Mouse (Mus musculus) spleen, adult 18-20 months (tissue): ENCODE measurements around the gene Gse1.

Experiments used
- DNase-seq, 2 experiments: peaks; one replicate each; pipeline ENCODE4 v3.0.0; 2022; ENCODE audit warnings: mixed read lengths in 2 of 2

The Gse1 gene

GRCm38 (mm10) chr8:120300601-120301141 lies 72.4 kb downstream of the Gse1 start:
- DNase-seq: peak; percentile 39 to 68

DNA sequence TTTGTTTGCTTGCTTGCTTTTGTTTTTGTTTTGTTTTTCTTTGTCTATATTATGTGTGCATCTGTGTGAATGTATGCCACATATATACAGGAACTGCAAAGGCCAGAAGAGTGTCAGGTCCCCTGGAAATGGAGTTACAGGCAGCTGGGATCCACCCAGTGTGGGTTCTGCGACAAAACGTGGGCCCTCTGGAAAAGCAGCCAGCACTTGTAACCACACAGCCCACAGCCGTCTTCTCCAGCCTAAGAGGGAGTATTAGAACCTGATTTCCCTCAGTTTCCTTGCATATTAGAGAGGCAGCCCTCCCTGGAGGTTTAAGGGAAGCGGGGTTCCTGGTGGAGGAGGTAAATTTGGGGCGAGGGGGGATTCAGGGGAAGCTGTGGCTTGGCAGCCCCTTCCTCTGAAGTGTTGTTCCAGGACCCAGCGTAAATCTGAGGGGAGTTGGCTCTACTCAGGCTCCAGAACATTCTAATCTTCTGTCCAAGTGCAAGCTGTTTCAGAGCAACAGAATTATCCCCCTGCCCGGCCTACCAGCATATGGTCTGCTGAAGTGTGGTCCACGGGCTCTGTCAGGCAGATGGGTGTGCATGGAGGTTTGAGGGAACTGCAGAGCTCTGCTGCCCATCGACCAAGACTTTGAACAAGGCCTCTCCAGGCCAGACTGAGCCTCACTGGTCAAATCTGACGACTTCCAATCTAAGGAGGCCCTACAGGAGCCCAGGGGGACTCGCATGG lies 74.9 kb downstream of the Gse1 start:
- no peak for DNase-seq

GRCm38 (mm10) chr8:120304097-120304496 lies 75.8 kb downstream of the Gse1 start:
- no peak for DNase-seq

DNA sequence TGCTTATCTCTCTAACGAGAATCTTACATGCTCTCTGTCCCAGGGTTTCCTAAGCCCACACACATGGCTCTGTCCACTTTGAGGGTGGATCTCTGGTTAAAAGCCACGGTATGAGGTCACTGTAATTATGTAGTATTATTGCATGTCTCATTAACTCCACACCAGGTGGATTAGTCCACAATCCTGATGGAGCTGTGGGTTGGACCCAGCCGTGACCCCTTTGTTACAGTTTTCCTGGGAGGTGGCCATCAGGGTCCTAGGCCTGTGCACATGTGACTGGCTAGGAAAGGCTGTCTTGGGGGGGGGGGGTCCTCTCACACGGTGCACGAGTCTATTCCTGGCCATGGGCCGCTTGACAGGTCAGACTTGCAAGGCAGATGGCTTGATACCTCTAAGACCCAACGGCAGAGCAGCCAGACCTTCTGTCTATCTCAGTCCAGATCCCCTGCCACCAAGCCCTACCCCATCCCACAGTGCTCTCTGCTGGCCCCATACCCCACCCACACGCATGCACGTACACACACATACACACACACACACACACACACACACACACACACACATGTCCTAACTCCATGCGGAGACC lies 77.6 kb downstream of the Gse1 start:
- no peak for DNase-seq

GRCm38 (mm10) chr8:120307103-120307502 lies 78.8 kb downstream of the Gse1 start:
- no peak for DNase-seq

DNA sequence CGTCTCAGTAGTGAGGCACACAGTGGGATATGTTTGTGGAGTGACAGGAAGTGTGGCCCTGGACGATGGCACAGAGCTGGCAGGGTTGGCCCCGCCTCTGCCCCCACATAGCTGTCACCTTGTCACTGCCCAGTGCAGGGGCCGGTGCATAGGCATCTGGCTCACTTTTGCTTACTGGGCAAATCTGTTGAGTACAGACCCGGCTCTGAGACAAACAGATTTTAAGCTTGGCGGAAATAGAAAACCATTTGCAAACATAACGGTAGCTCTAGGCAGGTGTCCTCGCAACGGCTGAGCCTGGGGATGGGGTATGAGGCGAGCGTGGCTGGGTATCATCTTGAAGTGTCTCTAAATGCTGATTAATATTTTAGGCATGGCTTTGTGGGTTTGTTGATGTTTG lies 79.3 kb downstream of the Gse1 start:
- no peak for DNase-seq

DNA sequence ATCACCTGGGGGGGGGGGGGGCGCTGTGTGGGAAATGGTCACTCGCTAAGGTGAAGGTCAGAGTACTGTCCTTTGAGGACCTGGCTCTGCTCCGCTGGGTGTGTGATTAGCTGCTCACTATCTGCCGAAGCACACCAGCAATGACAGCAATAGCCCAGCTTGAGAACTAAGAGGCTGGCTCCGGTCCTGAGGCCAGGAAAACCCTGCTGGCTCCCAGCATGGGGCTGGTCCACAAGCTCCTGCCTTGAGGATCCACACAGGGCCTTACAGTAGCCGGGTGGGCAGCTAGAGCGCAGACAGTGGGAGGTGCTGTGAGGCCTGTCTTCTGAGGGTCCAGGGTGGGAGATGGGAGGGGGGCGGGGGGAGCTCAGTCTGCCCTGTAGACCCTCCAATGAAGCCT lies 79.9 kb downstream of the Gse1 start:
- no peak for DNase-seq

GRCm38 (mm10) chr8:120308553-120308952 lies 80.3 kb downstream of the Gse1 start:
- DNase-seq: no peak

- no peak for DNase-seq
Observed at GRCm38 (mm10) chr8:120309326-120309725, 81.1 kb downstream of the Gse1 start.

DNA sequence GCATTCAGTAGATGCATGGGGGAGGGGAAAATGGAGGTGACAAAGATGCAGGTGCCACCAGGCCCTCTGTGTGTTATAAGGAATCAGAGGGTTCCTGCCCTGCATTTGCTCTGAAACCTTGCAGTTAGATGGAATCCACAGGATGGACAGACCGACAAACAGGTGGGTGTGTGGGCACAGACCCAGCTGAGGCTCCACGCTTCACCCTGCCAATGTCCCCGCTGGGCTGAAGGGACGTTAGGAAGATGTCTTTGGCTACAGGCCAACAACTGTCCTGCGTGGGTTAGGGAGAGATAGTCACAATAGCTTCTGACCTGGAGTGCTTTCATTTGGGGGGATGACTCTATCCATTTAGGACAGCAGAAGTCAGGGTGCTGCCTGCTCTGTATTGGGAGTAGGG lies 81.8 kb downstream of the Gse1 start:
- no peak for DNase-seq

DNA sequence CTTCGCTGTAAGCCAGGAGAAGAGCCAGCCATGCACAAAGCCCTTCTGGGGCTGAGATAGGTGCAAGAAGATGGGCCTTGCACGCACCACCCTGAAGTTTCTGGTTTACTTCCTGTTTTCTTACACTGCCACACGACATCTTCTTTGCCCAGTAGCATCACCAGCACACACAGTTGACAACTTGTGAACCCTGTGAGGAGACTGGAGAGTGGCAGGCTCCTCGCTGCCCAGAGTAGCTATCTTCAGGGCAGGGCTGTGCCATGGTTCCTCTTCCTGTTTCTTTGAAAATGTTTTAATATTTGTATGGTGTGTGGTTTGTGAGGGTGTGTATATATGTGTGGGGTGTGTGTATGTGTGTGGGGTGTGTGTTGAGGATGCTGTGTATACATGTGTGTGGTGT lies 84.2 kb downstream of the Gse1 start:
- no peak for DNase-seq

DNA sequence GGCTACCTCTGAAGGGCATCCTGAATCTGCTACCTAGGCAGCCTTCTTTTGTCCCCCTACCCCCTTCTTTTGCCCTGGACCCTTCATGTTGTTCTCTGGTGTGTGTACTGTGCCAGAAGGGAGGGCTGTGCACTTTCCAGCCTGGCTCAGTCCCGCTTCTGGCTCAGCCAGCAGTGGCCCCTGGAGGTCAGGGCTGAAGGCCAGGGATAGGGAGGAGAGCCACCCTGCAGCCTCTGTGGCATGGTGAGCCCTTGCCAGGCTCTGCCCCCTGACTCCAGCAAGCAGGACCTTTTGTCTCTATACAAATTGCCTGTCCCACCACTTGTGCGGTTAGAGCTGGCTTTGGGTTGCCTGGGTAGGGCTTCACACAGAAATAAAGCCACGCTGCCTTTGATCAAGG lies 85.4 kb downstream of the Gse1 start:
- DNase-seq: no peak

- no peak for DNase-seq
Observed at GRCm38 (mm10) chr8:120314932-120315331, 86.7 kb downstream of the Gse1 start.

DNA sequence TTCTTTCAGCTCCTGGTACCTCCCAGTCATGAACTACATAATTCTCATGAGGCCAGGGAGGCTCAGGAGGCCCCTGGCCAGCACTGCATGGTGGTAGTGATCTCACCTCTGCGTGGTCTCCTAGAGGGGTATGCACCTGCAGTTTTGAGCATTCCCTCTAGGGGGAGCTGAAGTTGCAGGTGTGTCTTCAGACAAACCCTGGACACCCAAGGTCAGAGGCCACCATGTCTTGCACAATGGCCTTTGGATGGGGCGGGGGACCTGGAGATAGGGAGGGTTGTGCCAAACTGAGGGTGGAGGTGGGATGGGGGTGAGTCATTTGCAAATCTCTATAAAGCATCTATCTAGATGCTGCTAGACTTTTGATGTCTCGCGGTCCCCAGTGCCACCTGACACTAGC lies 87.4 kb downstream of the Gse1 start:
- peak in 1 of 2 experiments; percentile 43 for DNase-seq

DNA sequence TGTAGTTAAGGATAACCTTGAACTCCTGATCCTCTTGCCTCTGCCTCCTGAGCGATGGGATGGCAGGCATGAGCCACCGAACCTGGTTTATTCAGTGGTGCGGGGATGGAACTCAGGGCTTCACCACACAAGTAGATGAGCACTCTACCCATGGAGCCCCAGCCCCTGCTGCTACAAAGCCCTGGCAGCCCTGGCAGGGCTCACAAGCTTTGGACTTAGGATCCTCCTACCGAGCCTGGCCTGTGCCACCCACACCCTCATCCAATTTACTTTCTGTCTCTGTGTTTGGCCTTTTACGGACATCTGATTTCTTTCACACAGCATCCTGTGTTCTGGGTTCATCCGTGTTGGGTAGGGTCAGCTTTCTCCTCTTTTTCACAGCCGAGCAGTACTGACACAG lies 88.5 kb downstream of the Gse1 start:
- DNase-seq: no peak

DNA sequence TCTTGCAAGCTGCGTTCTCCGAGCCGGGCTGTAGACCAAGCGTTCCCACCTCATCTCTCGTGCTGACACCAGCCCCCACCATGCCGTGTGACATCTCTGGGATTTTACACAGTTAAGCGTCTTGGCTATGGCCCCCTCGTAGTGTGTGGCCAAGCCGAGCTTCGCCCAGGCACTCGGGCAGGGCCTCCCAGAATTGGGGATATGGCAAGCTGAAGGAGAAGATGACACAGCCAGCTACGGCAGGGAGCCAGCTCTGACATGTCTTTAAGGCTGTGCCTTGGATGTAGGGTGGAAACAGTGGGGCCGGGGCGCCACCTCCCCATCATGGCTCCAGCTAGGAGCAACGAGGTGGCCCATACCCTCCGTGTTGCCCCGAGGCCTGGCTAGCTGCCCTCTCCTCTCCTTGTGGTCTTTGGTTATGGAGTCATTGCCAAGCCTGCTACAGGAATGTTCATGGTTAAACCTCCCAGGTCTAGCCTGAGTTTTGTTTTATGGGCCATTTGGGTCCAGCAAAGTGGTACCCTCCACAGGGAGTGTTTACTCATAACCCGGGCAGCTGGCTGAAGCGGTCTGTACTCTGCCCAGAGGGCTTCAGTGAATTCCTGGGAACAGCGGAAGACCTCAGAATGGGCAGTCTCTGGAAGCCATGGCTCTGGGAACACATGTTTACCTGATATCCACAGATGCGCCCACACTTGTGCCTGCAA lies 89.0 kb downstream of the Gse1 start:
- DNase-seq: no peak

DNA sequence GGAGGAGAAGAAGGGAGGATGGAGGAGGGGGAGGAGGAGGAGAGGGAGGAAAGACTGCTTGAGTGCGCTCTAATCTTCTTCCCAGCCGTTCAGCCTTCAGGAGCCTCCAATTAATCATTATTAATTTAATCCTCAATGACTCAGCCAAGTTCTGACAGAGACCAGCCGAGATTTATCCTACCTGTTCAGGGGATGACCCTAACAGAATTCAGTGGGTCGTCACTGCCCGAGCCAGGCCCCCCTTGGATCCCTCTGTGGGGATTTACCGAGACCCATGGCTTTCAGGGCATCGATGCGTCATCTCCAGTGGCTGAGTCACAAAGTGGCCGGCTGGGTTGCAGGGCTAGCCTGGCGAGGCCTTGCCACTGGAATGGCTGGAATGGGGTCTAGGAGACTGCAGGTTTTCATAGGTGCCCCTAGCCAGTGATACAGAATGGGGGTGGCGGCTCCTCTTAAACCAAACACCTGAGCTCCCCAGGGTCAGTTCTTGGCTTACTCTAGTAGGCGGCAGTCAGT lies 90.3 kb downstream of the Gse1 start:
- no peak for DNase-seq

DNA sequence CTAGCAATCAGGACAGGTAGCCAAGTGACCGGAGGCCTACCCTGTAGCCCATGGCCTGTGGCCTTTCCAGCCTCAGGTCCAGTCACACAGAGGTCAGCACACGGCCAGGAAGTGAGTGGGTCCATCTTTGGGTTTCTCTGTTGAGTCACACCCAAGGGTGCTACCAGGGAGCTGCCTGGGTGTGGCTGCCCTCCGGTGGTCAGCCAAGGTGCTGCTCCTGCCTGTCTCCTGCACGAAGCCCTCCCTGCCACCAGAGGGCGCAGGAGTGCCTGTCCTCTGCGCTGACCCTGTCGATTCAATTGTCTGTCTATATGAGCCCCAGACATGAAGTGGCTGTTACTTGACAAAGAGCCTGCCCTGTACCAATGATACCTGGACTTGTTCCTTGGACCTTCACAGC lies 91.2 kb downstream of the Gse1 start:
- DNase-seq: peak; percentile 60 to 76

GRCm38 (mm10) chr8:120320146-120320545 lies 91.9 kb downstream of the Gse1 start:
- no peak for DNase-seq

DNA sequence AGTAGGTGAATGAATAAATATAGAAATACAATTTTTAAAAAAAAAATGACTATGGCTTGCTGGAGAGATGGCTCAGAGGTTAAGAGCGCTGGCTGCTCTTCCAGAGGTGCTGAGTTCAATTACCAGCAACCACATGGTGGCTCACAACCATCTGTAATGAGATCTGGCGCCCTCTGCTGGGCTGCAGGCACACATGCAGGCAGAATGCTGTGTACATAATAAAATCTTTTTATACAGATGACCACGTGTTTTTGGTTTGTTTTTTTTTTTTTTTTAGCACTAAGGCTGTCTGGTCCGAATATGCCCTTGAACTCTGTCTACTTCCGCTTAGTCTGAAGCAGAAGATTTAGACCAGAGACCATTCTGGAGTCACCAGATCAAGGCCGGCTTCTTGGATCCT lies 93.5 kb downstream of the Gse1 start:
- peak in 1 of 2 experiments; percentile 49 for DNase-seq

DNA sequence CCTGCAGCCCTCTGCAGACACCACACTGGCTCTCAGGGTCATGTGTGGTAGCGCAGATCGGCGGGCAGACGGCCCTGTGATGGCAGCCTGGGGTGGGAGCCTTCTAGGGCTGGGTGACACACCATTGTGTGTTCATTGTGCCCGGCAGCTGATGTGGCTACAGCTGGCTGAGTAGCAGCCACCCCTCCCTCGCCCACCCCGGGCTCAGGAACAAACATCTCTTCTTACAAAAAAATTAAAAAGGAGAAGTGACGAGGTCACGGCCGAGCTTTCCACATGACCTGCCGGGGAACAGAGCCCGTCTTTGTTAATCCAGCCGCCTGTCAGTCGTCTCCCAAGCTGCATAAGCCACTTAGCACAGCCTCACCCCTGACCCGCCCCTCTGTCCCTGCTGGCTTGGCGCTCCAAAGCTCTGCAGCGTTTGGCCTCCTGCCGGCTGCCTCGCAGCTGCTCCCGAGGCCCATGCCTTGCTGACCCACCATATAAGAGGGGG lies 94.7 kb downstream of the Gse1 start:
- peak; percentile 55 to 56 for DNase-seq

DNA sequence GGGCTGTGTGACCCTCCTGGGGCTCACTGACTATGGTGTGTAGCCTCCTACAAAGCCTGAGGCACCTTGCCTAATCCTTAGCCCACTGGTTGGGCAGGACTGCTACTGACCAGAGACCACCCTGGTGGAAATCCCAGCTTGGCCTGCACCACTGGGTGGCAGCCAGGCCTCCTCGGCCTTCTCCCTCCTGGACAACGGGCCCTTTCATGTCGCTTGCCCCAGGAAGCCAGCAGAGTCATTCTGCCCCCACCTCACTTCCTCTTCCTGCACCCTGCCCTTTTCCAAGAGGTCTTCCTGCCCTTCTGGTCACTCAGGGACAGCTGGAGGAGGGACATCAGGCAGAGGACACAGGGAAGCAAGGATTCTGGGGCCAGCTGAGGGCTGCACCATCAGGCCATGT lies 96.3 kb downstream of the Gse1 start:
- no peak for DNase-seq

DNA sequence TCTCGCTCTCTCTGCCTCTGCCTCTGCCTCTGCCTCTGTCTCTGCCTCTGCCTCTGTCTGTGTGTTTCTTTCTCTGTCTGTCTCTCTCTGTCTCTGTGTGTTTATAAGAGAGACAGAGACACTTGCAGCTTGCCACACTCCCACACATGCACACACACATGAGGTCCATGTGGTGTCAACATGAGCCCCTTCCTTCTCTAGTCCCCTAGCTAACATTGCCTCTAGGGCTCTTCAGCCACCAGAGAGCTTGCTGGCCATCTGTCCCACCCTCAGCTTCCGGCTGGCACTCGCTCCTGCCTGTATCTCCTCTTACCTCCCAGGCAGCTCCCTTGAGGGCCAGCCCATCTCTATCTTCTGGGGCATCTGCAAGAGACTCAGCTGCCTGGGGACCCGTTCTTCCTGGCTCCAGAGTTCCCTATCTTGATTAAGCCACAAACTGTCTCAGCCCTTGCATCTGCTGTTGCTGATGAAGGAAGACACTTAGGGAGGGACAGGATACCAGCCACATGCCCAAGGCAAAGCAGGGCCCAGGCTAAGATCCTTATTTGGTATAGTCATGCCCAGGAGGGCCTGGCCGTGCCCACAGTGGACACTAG lies 97.0 kb downstream of the Gse1 start:
- no peak for DNase-seq
